Mouse (Mus musculus) lung, postnatal 0 days (tissue): ENCODE data around the gene Nck1. TPM values are rescaled to one million over a fixed set of nuclear protein-coding genes. Genes with fewer than 3 reads are reported as not detected.

Experiments
- ATAC-seq: fragments of 200-750 bp; cut with Nextera tagmentation; 2 replicates; pipeline ENCODE4 v1.8.0; 2017; ENCODE audit warnings: moderate library complexity
- DNase-seq: peaks from one replicate; pipeline ENCODE4 v3.0.0-alpha.2; 2016; ENCODE audit warnings: low spot score
- H3K27ac ChIP-seq: fragments of 300-500 bp; sonication (generic); 2 replicates; pipeline ENCODE4 v1.5.1; 2014; ENCODE audit warnings: antibody characterized with exemption, mild to moderate bottlenecking, low read length, mixed read lengths
- H3K27me3 ChIP-seq: fragments of 300-500 bp; sonication (generic); replicated peaks from 2 replicates; pipeline ENCODE4 v1.6.1; 2014; ENCODE audit warnings: low read length, mixed read lengths; ENCODE audit not compliant: insufficient read depth
- H3K36me3 ChIP-seq: fragments of 300-500 bp; sonication (generic); 2 replicates; pipeline ENCODE4 v1.6.1; 2014; ENCODE audit warnings: low read length, mixed read lengths; ENCODE audit not compliant: insufficient read depth
- H3K4me1 ChIP-seq: fragments of 300-500 bp; sonication (generic); 2 replicates; pipeline ENCODE4 v1.6.1; 2014; ENCODE audit warnings: antibody characterized with exemption, low read depth, low read length, mixed read lengths; ENCODE audit not compliant: insufficient read depth
- H3K4me2 ChIP-seq: fragments of 300-500 bp; sonication (generic); replicated peaks from 2 replicates; pipeline ENCODE4 v1.6.1; 2014; ENCODE audit warnings: low read depth, mild to moderate bottlenecking, low read length, moderate library complexity, mixed read lengths
- H3K4me3 ChIP-seq: fragments of 300-500 bp; sonication (generic); 2 replicates; pipeline ENCODE4 v1.5.1; 2014; ENCODE audit warnings: low read depth, low read length
- H3K9ac ChIP-seq: fragments of 300-500 bp; sonication (generic); replicated peaks from 2 replicates; pipeline ENCODE4 v1.6.1; 2014; ENCODE audit warnings: low read depth, mild to moderate bottlenecking
- H3K9me3 ChIP-seq: fragments of 300-500 bp; sonication (generic); 2 replicates; pipeline ENCODE4 v1.6.1; 2016; ENCODE audit warnings: low read length, mixed read lengths
- CTCF ChIP-seq: IDR thresholded peaks from 2 replicates; pipeline ENCODE4 v1.5.1; 2016; ENCODE audit warnings: antibody characterized with exemption, mild to moderate bottlenecking
- EP300 ChIP-seq: IDR thresholded peaks from 2 replicates; pipeline ENCODE4 v1.6.1; 2016; ENCODE audit warnings: antibody characterized with exemption, mild to moderate bottlenecking, control low read depth
- WGBS: fragments of 180-500 bp; shearing (Covaris S2); extraction: QIAGEN DNeasy Blood & Tissue Kit; methylation state at CpG from one replicate; pipeline ENCODE4 v1.1.7; 2014; 5-methylcytosine and 5-hydroxymethylcytosine counted together
- polyA plus RNA-seq: library from polyadenylated mRNA; unstranded; fragments of >200 nt; fragmentation: Nextera tagmentation; extraction: Ambion mirVana; gene quantifications from 2 replicates; pipeline ENCODE4 v1.2.1, GENCODE M21; 2015

The Nck1 gene
- 77.9 and 87.8 TPM in 2 replicates for polyA plus RNA-seq

DNA sequence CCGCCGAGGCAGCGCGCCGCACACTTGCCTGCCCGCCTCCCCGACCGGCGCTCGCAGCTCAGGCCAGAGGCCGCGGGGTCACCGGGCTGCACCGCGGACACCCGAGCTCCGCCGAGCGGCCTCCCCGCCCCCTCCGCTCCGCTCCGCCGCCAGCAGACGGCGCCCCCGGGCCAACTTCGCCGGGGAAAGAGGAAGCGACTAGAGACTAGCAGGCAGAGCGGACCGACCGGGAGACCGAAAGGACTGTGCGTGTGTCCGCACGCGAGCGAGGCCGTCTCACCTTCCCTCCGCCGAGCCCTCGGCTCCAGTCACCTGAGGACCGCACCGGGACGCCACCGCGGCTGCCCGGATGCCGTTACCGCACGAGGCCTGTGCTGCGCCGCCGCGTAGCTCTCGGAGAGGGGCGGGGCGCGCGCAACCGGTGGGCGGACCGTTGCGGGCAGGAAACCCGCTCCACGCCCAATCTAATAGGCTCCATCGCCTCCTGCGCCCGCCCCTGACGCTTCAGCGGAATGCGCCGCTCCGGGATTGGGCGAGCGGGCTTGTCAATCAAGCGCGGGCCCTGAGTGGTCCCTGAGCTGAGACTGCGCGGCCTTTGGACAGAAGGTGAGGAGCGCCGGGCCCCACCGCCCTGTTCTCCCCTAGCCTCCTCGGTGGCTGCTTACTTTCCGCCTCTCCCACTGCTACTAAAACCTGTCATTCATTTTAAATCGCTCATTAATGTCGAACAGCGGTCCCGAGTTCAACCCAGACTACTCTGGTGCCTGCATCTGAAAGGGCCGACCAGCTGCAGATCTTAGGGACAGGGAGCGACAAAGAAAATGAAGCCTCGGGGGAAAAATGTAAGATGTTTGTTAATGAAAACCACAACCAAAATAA is at the start of gene Nck1:
Gene Nck1, minus strand, starts transcription at position 420 of the 879 bp plus-strand sequence.
- peak within 1 kb of the TSS; percentile 72 for H3K4me2 ChIP-seq
- peak; percentile 99 for ATAC-seq
- peak within 1 kb of the TSS; percentile 94 for H3K4me3 ChIP-seq
- H3K36me3 ChIP-seq: no peaks in the 10 kb centered on the region; the same call in 1 of the 2 replicates
- peak within 1 kb of the TSS; percentile 96 for H3K27ac ChIP-seq
- H3K27me3 ChIP-seq: no peaks in the 10 kb centered on the region
- peaks cover 6% of the 10 kb centered on the region; the same call in 1 of the 2 replicates for H3K4me1 ChIP-seq
- peak within 1 kb of the TSS; percentile 87 for H3K9ac ChIP-seq
- TF ChIP-seq CTCF (peak; percentile 81), EP300 (no peak)
- WGBS: under 1% methylated on average over 60 of the region's 93 CpGs
- peak; percentile 99 for DNase-seq
- H3K9me3 ChIP-seq: peaks cover 5% of the 10 kb centered on the region; the same call in 1 of the 2 replicates

DNA sequence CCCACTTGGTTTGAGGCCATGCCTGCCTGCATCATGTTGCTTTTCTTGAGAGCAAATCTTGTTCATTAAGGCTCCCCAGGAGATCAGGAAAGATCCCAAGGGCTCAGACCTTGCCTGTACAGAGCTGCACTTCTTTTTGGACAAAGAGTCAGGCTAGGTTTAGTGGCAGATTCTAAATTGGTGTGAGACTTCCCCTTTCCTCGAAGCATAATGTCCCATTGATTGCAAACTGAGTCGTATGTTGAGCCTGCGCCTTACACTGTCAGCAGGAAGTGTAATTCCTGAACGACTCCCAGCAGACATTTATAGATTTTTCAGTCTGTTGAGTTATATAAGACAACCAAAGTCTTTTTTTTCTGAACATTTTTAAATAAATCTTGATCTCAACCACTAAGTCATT is 44.5 kb upstream of the Nck1 start:
- Histone ChIP-seq H3K36me3 (no peaks in the 10 kb centered on the region), H3K27me3 (no peaks in the 10 kb centered on the region), H3K4me3 (no peak overlapping the region), H3K9me3 (no peaks in the 10 kb centered on the region), H3K9ac (no peak overlapping the region), H3K4me2 (no peak overlapping the region), H3K27ac (no peak overlapping the region), H3K4me1 (no peaks in the 10 kb centered on the region)
- DNase-seq (no peak), ATAC-seq (no peak)
- TF ChIP-seq CTCF (no peak), EP300 (no peak)
- 54% methylated on average over 4 of the region's 4 CpGs for WGBS

- H3K4me2 ChIP-seq: no peak overlapping the region; the same call in 1 of the 2 replicates
- H3K4me1 ChIP-seq: no peaks in the 10 kb centered on the region; the same call in 1 of the 2 replicates
- no peaks in the 10 kb centered on the region for H3K36me3 ChIP-seq
- no peaks in the 10 kb centered on the region for H3K9me3 ChIP-seq
- no peak for TF ChIP-seq CTCF
- no peak for TF ChIP-seq EP300
- H3K9ac ChIP-seq: no peak overlapping the region
- H3K4me3 ChIP-seq: no peak overlapping the region
- peak overlapping the region; percentile 70 for H3K27ac ChIP-seq
- 64% methylated on average over 4 of the region's 4 CpGs for WGBS
- DNase-seq (no peak), ATAC-seq (no peak)
- no peaks in the 10 kb centered on the region for H3K27me3 ChIP-seq
Measured at GRCm38 (mm10) chr9:100584031-100584430, 38.1 kb upstream of the Nck1 start.

GRCm38 (mm10) chr9:100582883-100583575 is 37.1 kb upstream of the Nck1 start:
- no peak overlapping the region for H3K9ac ChIP-seq
- DNase-seq (peak; percentile 94), ATAC-seq (peak; percentile 96)
- H3K27me3 ChIP-seq: no peaks in the 10 kb centered on the region
- H3K4me1 ChIP-seq: no peaks in the 10 kb centered on the region; the same call in 1 of the 2 replicates
- H3K9me3 ChIP-seq: no peaks in the 10 kb centered on the region
- H3K4me3 ChIP-seq: no peak overlapping the region
- TF ChIP-seq CTCF: no peak
- peak; percentile 26; the same call in 1 of the 2 replicates for TF ChIP-seq EP300
- WGBS: 33% methylated on average over 13 of the region's 13 CpGs
- peak overlapping the region; percentile 40 for H3K4me2 ChIP-seq
- no peaks in the 10 kb centered on the region for H3K36me3 ChIP-seq
- peak overlapping the region; percentile 70 for H3K27ac ChIP-seq

GRCm38 (mm10) chr9:100581543-100582492 is 35.9 kb upstream of the Nck1 start:
- Histone ChIP-seq H3K9ac (no peak overlapping the region), H3K9me3 (no peaks in the 10 kb centered on the region), H3K27ac (peak overlapping the region; percentile 44; the same call in 1 of the 2 replicates), H3K4me2 (no peak overlapping the region), H3K36me3 (no peaks in the 10 kb centered on the region), H3K4me1 (no peaks in the 10 kb centered on the region; the same call in 1 of the 2 replicates), H3K27me3 (no peaks in the 10 kb centered on the region), H3K4me3 (no peak overlapping the region)
- TF ChIP-seq CTCF (no peak), EP300 (no peak)
- 45% methylated on average over 13 of the region's 13 CpGs for WGBS
- DNase-seq (peak; percentile 17), ATAC-seq (no peak)
